Mouse (Mus musculus) adrenal gland, adult 18-20 months (tissue): ENCODE data around the gene Gm2663. TPM values are rescaled to one million over a fixed set of nuclear protein-coding genes. Genes with fewer than 3 reads are reported as not detected.
"Not testable (repeated sequence)": the region's sequence is repeated elsewhere in the genome, so short reads cannot be mapped to it uniquely, and the experiment has no call there.

Source experiments
- DNase-seq, 2 experiments: peaks; one replicate each; pipeline ENCODE4 v3.0.0; 2021 to 2022; ENCODE audit warnings: low spot score in 2 of 2
- long read RNA-seq, 2 experiments: library from polyadenylated mRNA; stranded (forward); transcript quantifications; one replicate each; pipeline ENCODE4 v2.0.0; 2021
- total RNA-seq, 2 experiments: library from RNA; stranded (reverse); gene quantifications; 1 replicate in 1 of 2; 2 replicates in 1 of 2; pipeline ENCODE4 v1.2.3; 2021

Gene Gm2663
- not detected for total RNA-seq
- long read RNA-seq, experiment 1 = 0 reads
- long read RNA-seq, experiment 2 = 0 reads

- not testable (repeated sequence) for DNase-seq
These were observed at the start of gene Gm2663 for GRCm38 (mm10) chr6:40999379-40999778. Gene Gm2663, minus strand, starts transcription at chr6:40999479.

GRCm38 (mm10) chr6:41048602-41049001 lies 49.3 kb upstream of the Gm2663 start:
- no peak for DNase-seq

DNA sequence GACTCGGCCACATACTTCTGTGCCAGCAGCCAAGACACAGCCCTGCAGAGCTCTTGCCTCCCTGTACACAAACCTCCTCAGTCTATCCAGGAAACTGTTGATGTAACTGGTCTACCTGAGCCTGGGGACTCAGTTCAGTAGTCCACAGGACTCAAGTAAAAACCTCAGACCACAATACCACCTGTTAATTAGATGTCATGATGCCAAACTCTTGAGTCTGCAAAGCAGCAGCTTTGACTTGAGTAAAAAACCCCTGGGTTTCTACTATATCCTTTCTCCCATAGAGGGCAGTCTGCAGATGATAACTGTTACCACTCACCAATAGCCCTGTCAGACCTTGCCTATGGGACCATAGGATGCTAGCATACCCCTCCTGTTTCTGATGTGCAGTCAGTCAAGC lies 48.7 kb upstream of the Gm2663 start:
- DNase-seq = no peak

DNA sequence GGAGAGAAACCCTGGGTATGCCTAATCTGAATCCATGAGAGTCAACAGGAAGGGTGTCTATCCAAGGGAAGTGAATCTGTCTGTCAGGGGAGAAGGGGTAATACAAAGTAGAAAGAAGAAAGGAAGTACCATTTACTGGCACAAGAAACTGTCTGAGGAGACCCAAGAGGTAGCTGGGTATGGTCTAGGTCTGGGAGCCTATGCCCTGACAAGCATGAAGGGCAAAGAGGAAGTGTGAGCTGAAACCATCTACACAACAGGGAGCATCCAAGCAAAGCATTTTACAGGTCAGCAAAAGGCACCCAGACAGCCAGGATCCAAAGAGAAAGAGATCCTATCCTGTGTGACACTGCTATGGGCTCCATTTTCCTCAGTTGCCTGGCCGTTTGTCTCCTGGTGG lies 47.9 kb upstream of the Gm2663 start:
- DNase-seq = no peak

- DNase-seq = no peak
These were observed 47.3 kb upstream of the Gm2663 start for GRCm38 (mm10) chr6:41046553-41046952.

- DNase-seq = no peak
These were observed 45.5 kb upstream of the Gm2663 start for GRCm38 (mm10) chr6:41044753-41045152.

DNA sequence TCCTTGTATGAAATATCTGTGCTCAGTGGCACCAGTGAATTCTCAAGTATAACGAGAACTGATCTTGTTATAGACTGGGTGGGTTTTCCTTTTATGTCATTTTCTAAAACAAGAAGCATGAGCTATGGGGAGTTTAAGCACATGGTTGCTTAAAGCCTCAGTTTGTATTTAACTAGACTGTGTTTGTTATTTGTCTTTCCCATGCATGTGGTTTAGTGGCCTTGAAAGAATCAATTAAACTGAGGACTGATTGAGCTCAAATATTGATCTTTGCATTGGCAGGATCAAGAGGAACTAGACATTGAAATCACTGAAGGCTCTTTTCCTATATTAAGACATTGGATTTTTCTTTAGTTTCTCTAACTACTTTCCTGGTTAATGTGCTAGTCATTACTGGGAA lies 45.0 kb upstream of the Gm2663 start:
- no peak for DNase-seq

DNA sequence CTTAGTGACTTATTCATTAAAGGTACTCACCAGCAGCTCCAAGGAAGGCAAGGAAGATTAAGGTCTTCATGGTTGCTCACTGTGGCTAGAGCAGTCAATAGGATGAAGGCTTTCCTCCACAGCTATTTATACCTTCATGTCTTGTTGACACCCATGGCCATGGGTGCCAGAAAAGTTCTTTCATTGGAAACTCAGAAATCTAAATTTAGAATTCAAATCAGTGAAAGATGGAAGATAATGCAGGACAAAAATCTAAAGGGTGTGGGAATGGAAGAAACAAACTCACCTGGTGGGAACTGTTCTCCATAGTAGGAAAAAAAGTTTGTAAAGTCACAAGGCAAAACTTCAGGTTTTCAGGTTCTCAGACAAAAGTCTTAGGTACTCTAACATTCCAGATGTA lies 36.1 kb upstream of the Gm2663 start, which contains the start of gene 2210010C04Rik:
TSS of gene 2210010C04Rik (minus strand) at position 101 of the 400 bp plus-strand sequence.
- no peak for DNase-seq

- DNase-seq = no peak
These were observed 33.5 kb upstream of the Gm2663 start for GRCm38 (mm10) chr6:41032802-41033201.

- no peak for DNase-seq
These were observed 33.0 kb upstream of the Gm2663 start for GRCm38 (mm10) chr6:41032231-41032630.

- DNase-seq = no peak
These were observed 31.5 kb upstream of the Gm2663 start for GRCm38 (mm10) chr6:41030821-41031220.

- DNase-seq = no peak
These were observed 27.8 kb upstream of the Gm2663 start for GRCm38 (mm10) chr6:41027053-41027452.

- no peak for DNase-seq
These were observed 26.8 kb upstream of the Gm2663 start for GRCm38 (mm10) chr6:41025873-41026650.

GRCm38 (mm10) chr6:41019140-41019539 lies 19.9 kb upstream of the Gm2663 start:
- DNase-seq = no peak

DNA sequence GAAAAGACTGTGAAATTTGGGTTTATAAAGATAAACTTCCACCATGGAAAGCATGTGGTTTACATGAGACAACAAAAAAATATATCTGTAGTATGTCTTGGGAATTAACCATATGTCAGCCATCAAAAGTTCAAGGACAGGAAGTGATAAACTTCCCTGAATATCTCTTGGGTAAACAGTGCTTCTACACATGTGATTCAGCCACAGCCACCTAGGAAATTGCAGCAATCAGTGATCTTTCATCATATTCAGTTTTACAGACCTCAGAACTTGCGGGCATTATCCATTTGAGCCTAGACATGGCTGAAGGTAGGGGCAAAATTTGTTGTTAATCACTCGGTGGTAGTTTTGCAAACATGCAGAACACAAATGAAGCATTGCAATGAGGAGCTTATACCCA lies 19.4 kb upstream of the Gm2663 start:
- DNase-seq = no peak

DNA sequence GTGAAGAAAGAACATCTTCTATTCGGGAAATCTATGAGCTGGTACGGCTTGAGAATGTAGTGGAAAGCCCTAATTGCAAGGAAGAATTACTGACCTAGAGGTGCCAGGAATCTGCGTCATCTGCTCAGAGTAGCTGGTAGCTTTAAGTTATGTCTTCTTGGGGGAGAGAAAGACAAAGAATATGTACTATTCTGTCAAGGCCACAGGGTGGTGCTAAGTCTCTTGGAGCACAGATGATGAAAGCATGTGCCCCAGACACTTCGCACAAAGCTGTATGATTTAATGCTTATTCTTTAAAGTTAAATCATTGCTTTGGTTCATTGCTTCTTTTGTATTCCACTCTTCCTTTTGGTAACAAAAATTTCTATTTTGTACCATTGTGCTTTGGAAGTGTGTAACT lies 15.8 kb upstream of the Gm2663 start:
- no peak for DNase-seq

DNA sequence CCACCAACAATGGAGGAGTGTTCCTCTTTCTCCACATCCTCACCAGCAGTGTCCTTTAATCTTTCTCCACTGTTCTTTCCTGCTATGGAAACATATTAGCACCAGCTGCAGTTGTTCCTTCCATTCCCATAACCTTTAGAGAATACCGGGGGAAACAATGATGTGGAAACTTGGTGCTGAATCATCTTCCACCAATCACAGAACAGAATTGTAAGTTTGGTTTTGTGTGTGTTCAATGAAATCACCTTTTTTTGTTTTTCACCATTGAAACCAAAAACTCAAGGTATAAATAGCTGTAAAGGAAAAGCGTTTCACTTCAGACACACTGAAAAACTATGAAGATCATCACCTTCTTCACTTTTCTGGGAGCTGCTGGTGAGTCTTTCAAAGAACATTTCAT lies 34.8 kb downstream of the Gm2663 start, which contains the start of gene 1810009J06Rik:
TSS of gene 1810009J06Rik (plus strand) at position 301 of the 400 bp plus-strand sequence.
- not testable (repeated sequence) for DNase-seq

DNA sequence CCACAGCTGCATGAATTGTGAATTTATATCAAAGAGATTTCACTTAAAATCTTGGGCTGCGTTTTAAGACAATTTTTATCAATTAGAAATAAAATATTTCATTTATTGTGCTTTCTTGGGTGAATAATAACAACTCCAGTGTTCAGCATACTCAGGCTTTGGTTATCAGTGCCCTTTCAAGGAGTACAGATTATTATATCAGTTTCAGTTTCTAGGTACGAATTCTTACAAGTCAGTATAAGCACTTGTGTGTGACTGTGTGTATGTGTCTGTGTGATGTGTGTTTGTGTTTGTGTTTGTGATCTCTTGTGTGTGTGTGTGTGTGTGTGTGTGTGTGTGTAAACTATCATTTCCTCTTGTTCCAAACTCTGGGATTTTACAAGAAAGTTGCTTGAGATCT lies 45.6 kb downstream of the Gm2663 start:
- DNase-seq = no peak

- DNase-seq = no peak
These were observed 47.5 kb downstream of the Gm2663 start, which contains the start of gene Gm4744 for GRCm38 (mm10) chr6:40951770-40952169. Gene Gm4744, minus strand, starts transcription at chr6:40951870.
